Mouse (Mus musculus): Measurements from ENCODE around the gene Thbs1.

Thbs1 gene

GRCm38 (mm10) chr2:118111488-118112131, at the start of gene Thbs1:
Thbs1 (plus strand) TSS chr2:118111876.
- DNase-seq (ENCODE audit: low spot score in 2 of 2), result peak; percentile 5 to 24

- no peak for DNase-seq (ENCODE audit: low spot score in 2 of 2)
Measured at GRCm38 (mm10) chr2:118064121-118064764, 47.4 kb upstream of the Thbs1 start.

GRCm38 (mm10) chr2:118066065-118066770, 45.5 kb upstream of the Thbs1 start:
- no peak for DNase-seq (ENCODE audit: low spot score in 2 of 2)

- DNase-seq (ENCODE audit: low spot score in 2 of 2), result no peak
Measured at GRCm38 (mm10) chr2:118069975-118070374, 41.7 kb upstream of the Thbs1 start.

- DNase-seq (ENCODE audit: low spot score in 2 of 2), result no peak
Measured at GRCm38 (mm10) chr2:118072811-118073372, 38.8 kb upstream of the Thbs1 start.

GRCm38 (mm10) chr2:118074030-118074429, 37.6 kb upstream of the Thbs1 start:
- DNase-seq (ENCODE audit: low spot score in 2 of 2), result no peak

- DNase-seq (ENCODE audit: low spot score in 2 of 2), result no peak
Measured at GRCm38 (mm10) chr2:118075165-118075564, 36.5 kb upstream of the Thbs1 start.

GRCm38 (mm10) chr2:118079131-118079530, 32.5 kb upstream of the Thbs1 start:
- DNase-seq (ENCODE audit: low spot score in 2 of 2), result no peak

- no peak for DNase-seq (ENCODE audit: low spot score in 2 of 2)
Measured at GRCm38 (mm10) chr2:118081581-118081980, 30.1 kb upstream of the Thbs1 start.

- DNase-seq (ENCODE audit: low spot score in 2 of 2), result no peak
Measured at GRCm38 (mm10) chr2:118083652-118084051, 28.0 kb upstream of the Thbs1 start.

GRCm38 (mm10) chr2:118084693-118085092, 27.0 kb upstream of the Thbs1 start:
- DNase-seq (ENCODE audit: low spot score in 2 of 2), result no peak

- DNase-seq (ENCODE audit: low spot score in 2 of 2), result no peak
Measured at GRCm38 (mm10) chr2:118085647-118086046, 26.0 kb upstream of the Thbs1 start.

- no peak for DNase-seq (ENCODE audit: low spot score in 2 of 2)
Measured at GRCm38 (mm10) chr2:118087044-118087726, 24.5 kb upstream of the Thbs1 start.

GRCm38 (mm10) chr2:118091226-118091625, 20.4 kb upstream of the Thbs1 start:
- no peak for DNase-seq (ENCODE audit: low spot score in 2 of 2)

GRCm38 (mm10) chr2:118099104-118099503, 12.6 kb upstream of the Thbs1 start:
- no peak for DNase-seq (ENCODE audit: low spot score in 2 of 2)

GRCm38 (mm10) chr2:118102169-118102568, 9.5 kb upstream of the Thbs1 start:
- no peak for DNase-seq (ENCODE audit: low spot score in 2 of 2)

- no peak for DNase-seq (ENCODE audit: low spot score in 2 of 2)
Measured at GRCm38 (mm10) chr2:118110225-118110915, 1.3 kb upstream of the Thbs1 start.

- DNase-seq (ENCODE audit: low spot score in 2 of 2), result peak; percentile 34 to 69
Measured at GRCm38 (mm10) chr2:118111116-118111487, 574 bp upstream of the Thbs1 start.

- no peak for DNase-seq (ENCODE audit: low spot score in 2 of 2)
Measured at GRCm38 (mm10) chr2:118112438-118112837, 762 bp downstream of the Thbs1 start.

- DNase-seq (ENCODE audit: low spot score in 2 of 2), result no peak
Measured at GRCm38 (mm10) chr2:118112846-118113479, 1.3 kb downstream of the Thbs1 start.
